Comparison of ENCODE assay signal across 8 mouse cellular contexts in the genomic region with DNA sequence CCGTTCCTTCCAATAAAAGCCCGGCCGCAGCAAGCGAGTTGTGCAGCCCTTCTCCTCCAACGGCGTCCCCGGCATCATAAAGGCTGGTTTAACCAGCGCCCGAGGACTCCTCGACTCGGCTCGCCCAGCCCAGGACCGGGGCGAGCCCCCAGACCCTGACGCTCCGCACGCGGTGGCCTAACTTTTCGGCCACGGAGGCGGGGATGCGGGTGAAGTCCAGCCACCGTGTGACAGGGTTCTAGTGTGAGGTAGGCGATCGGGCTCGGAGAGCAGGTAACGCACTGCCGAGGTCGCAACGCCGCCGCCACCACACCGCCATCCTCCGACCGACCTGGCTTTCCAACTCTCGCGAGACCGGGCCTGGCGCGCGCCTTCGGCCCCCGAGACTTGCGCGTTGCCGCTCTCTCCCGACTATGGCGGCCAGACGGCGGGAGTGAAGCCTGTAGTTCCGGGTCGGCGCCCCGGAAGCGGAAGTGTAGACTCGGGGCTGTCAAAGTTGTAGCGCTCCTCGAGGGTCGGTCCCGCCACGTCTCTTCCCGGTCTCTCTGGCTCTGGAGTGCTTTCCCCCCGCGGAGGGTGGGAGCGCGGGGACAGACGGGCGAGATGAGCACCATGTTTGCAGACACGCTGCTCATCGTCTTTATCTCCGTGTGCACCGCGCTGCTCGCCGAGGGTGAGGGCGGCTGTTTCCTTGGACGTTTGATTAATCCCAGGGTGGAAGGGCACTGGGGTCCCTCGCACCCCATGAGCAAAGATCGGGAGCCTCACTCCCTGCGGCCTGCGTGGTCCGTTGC. TPM values are rescaled to one million over a fixed set of nuclear protein-coding genes. Genes with fewer than 3 reads are reported as not detected.
DNase-seq lines count a peak whose midpoint lies in the region; ATAC-seq and TF ChIP-seq lines count a peak whose summit lies in the region.

TSS of gene Tmco1 (plus strand) at position 118 of the 794 bp plus-strand sequence.

- peak; percentile 94; the same call in 1 of the 2 replicates for TF ChIP-seq POLR2A in lung, adult 2 months (IDR thresholded peaks at IDR 0.05; ENCODE audit: borderline replicate concordance, extremely low read depth, low read depth, low read length)

- peaks cover 13% of the 10 kb centered on the region for H3K4me1 ChIP-seq in forebrain, embryonic 15.5 days
- H3K4me1 ChIP-seq in lung, adult 2 months (ENCODE audit: control insufficient read depth, insufficient read depth, low read length): peaks cover 3% of the 10 kb centered on the region; the same call in 1 of the 2 replicates

- peak within 1 kb of the TSS; percentile 96 for H3K27ac ChIP-seq in forebrain, embryonic 15.5 days (replicated peaks)

- under 1% methylated on average over 82 of the region's 82 CpGs for WGBS in forebrain, embryonic 15.5 days
- WGBS in lung, adult 2 months: under 1% methylated on average over 82 of the region's 82 CpGs

- DNase-seq in ES-CJ7 (ENCODE audit: low read depth, low spot score): peak; percentile 98
- peak; percentile 98 for DNase-seq in cerebellum, adult 11 months
- DNase-seq in heart, postnatal 25 days (ENCODE audit: low spot score): peak; percentile 93
- peak; percentile 96 to 98 for DNase-seq in layer of hippocampus, adult 18-20 months (ENCODE audit: low spot score in 2 of 2)
- DNase-seq in lung, adult 2 months: peak; percentile 97
- peak; percentile 97 for DNase-seq in thymus, adult 18-20 months

- intact Hi-C loops in heart, postnatal 25 days (cut with DNase I): loop anchor here (2.0 kb wide), 1 partner anchor 22 kb away; no protein-coding TSS in a partner anchor

- peak within 1 kb of the TSS; percentile 91 for H3K4me2 ChIP-seq in forebrain, embryonic 15.5 days (replicated peaks)

- no peaks in the 10 kb centered on the region for H3K27me3 ChIP-seq in forebrain, embryonic 15.5 days

- peak within 1 kb of the TSS; percentile 82 for H3K4me3 ChIP-seq in forebrain, embryonic 15.5 days
- peak within 1 kb of the TSS; percentile 86 for H3K4me3 ChIP-seq in lung, adult 2 months (replicated peaks; ENCODE audit: extremely low read depth, low read depth, low read length)

- ATAC-seq in forebrain, embryonic 15.5 days (replicated peaks): peak; percentile 99
- peak; percentile 93 for ATAC-seq in neutrophil, adult 5-6 weeks (ENCODE audit: extremely low read depth, insufficient number of reproducible peaks, low FRiP score, poor library complexity, severe bottlenecking)

- H3K36me3 ChIP-seq in forebrain, embryonic 15.5 days: peaks cover 10% of the 10 kb centered on the region; the same call in 1 of the 2 replicates

- no peak for TF ChIP-seq CTCF in lung, adult 2 months (IDR thresholded peaks at IDR 0.05; ENCODE audit: insufficient read depth, low read length)

- H3K9ac ChIP-seq in forebrain, embryonic 15.5 days (replicated peaks): peak within 1 kb of the TSS; percentile 83

- no peaks in the 10 kb centered on the region for H3K9me3 ChIP-seq in forebrain, embryonic 15.5 days

RNA-seq across cellular contexts. Expression of gene Tmco1, which starts in this region (rescaled TPM):
- polyA plus RNA-seq in forebrain, embryonic 15.5 days (2015; fragmentation: Nextera tagmentation; extraction: Ambion mirVana): 68.1 and 69.0 TPM in 2 replicates
- total RNA-seq in heart, postnatal 25 days (2021): 10 to 100 TPM; 87.3 to 94.7 TPM
- 10 to 100 TPM; 46.8 to 50.3 TPM for total RNA-seq in layer of hippocampus, adult 18-20 months (2021)
- 42.7 and 56.7 TPM in 2 replicates for polyA plus RNA-seq in lung, adult 2 months (2012; rRNA removed)
- total RNA-seq in neutrophil, adult 5-6 weeks (2017): 39.8 and 64.0 TPM in 2 replicates

Comparison
In these comparisons a context has a peak if more than half of its experiments do, and no peak if none do; other contexts are left out.
1. Peak in every context shown above with its lines: DNase-seq, ATAC-seq, H3K4me3 ChIP-seq and H3K27ac ChIP-seq.